Mouse (Mus musculus): ENCODE results near the gene Chka.

DNA sequence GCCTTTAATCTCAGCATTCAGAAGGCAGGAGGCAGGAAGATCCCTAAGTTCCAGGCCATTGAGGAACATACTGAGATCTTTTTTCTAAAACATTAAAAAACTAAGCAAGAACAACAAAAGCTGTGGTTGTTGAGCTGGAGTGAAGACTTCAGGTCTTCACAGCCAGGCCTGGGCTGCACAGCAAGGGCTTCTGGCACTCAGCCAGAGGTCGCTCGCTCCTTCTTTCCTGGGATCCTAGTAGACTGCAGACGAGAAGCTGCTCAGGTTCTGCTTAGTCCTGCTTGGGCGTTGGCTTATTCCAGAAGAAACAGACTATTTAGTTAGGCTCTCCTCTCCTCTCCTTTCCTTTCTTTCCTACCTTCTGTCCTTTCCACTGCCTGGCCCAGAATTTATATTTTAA is 20.8 kb downstream of the Chka start:
- TF ChIP-seq HCFC1 (IDR thresholded peaks at IDR 0.05; ENCODE audit: borderline replicate concordance, insufficient read depth, low read length), result no peak
- TF ChIP-seq MAFK (IDR thresholded peaks at IDR 0.05; ENCODE audit: insufficient read depth, low read depth, low read length), result no peak

Measured in ES-E14 (cell line).